Mouse (Mus musculus): Measurements from ENCODE around the gene Gm13889.

- TF ChIP-seq POLR2A (IDR thresholded peaks at IDR 0.05; ENCODE audit: insufficient read depth, low read length): no peak
- TF ChIP-seq EP300 (IDR thresholded peaks at IDR 0.05; ENCODE audit: insufficient read depth, low read depth, low read length): no peak
Observed at GRCm38 (mm10) chr2:93944855-93945254, 12.1 kb downstream of the Gm13889 start.

All from ES-Bruce4 (cell line).